Mouse (Mus musculus) urinary bladder, postnatal 10 days (tissue): ENCODE results near the gene Ddx1.

Source experiments
- DNase-seq: peaks from one replicate; pipeline ENCODE4 v3.0.0; 2022; ENCODE audit warnings: low spot score

The Ddx1 gene

GRCm38 (mm10) chr12:13248691-13249572, at the start of gene Ddx1:
Gene Ddx1, minus strand, starts transcription at chr12:13249213.
- peak; percentile 28 for DNase-seq

GRCm38 (mm10) chr12:13293421-13293881, 44.4 kb upstream of the Ddx1 start:
- no peak for DNase-seq

GRCm38 (mm10) chr12:13291453-13291852, 42.4 kb upstream of the Ddx1 start:
- no peak for DNase-seq

GRCm38 (mm10) chr12:13269570-13270390, 20.8 kb upstream of the Ddx1 start:
- DNase-seq: no peak

- DNase-seq: peak; percentile 60
These were observed 19.9 kb upstream of the Ddx1 start, which contains the start of gene Nbas for GRCm38 (mm10) chr12:13268826-13269449. Gene Nbas, plus strand, starts transcription at chr12:13269133.

GRCm38 (mm10) chr12:13268412-13268811, 19.4 kb upstream of the Ddx1 start:
- DNase-seq: no peak

GRCm38 (mm10) chr12:13255701-13256100, 6.7 kb upstream of the Ddx1 start:
- DNase-seq: no peak

GRCm38 (mm10) chr12:13255068-13255467, 6.1 kb upstream of the Ddx1 start:
- no peak for DNase-seq

- no peak for DNase-seq
These were observed 533 bp upstream of the Ddx1 start for GRCm38 (mm10) chr12:13249573-13249919.

- no peak for DNase-seq
These were observed 6.6 kb downstream of the Ddx1 start for GRCm38 (mm10) chr12:13242453-13242852.

- DNase-seq: no peak
These were observed 30.9 kb downstream of the Ddx1 start for GRCm38 (mm10) chr12:13218101-13218514.

- no peak for DNase-seq
These were observed 31.4 kb downstream of the Ddx1 start for GRCm38 (mm10) chr12:13217568-13217967.

GRCm38 (mm10) chr12:13216501-13217103, 32.4 kb downstream of the Ddx1 start:
- no peak for DNase-seq

- no peak for DNase-seq
These were observed 34.4 kb downstream of the Ddx1 start for GRCm38 (mm10) chr12:13214345-13215278.

- DNase-seq: no peak
These were observed 37.1 kb downstream of the Ddx1 start for GRCm38 (mm10) chr12:13211746-13212482.

GRCm38 (mm10) chr12:13209692-13210377, 39.2 kb downstream of the Ddx1 start:
- no peak for DNase-seq

GRCm38 (mm10) chr12:13208983-13209451, 40.0 kb downstream of the Ddx1 start:
- DNase-seq: no peak

GRCm38 (mm10) chr12:13208517-13208916, 40.5 kb downstream of the Ddx1 start:
- DNase-seq: no peak

GRCm38 (mm10) chr12:13207099-13207498, 41.9 kb downstream of the Ddx1 start:
- no peak for DNase-seq
